In the genomic region with DNA sequence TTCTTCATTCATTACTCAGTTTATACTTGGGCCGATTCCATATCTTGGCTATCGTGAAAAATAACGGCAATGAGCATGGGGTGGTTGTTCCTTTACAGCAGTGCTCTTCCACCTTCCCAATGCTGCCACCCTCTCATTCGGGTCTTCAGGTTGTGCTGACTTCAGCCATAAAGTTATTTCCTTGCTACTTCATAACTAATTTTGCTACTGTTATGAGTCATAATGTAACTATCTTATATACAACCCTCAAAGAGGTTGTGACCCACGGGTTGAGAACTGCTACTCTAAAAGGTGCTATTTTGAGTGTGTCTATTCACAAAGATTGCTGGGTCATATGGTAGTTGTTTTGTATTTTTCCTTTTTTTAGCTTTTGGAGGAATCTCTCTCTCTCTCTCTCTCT, we compare ENCODE assay signal across 18 mouse cellular contexts.
"Had no signal": no experiment of that assay in that cellular context is flagged by ENCODE, and none has a peak within 500 bp of the region (broad histone marks: within the 10 kb centered on the region; RNA-seq: fewer than 3 reads in every experiment).

No protein-coding gene starts in this region.

- ATAC-seq: midbrain, embryonic 15.5 days had no signal

- H3K4me1 ChIP-seq: kidney, embryonic 15.5 days; midbrain, embryonic 12.5 days; midbrain, embryonic 15.5 days had no signal

- DNase-seq: kidney, adult 8-10 months; kidney, postnatal 10 days; kidney, postnatal 36 days; layer of hippocampus, postnatal 36 days; liver, embryonic 13.5 days; lung, adult 2 months; lung, postnatal 14 days; lung, postnatal 4 days; retina, postnatal 1 day; thymus, adult 2 months; thymus, postnatal 36 days had no signal

- H3K36me3 ChIP-seq: midbrain, embryonic 12.5 days; midbrain, embryonic 15.5 days had no signal

- H3K27ac ChIP-seq: kidney, embryonic 15.5 days; left cerebral cortex, adult 2 months; liver, embryonic 13.5 days; midbrain, embryonic 12.5 days; midbrain, embryonic 15.5 days; neural tube, embryonic 13.5 days; stomach, postnatal 0 days had no signal

- H3K27me3 ChIP-seq: kidney, embryonic 15.5 days; liver, embryonic 13.5 days; midbrain, embryonic 12.5 days; midbrain, embryonic 15.5 days; neural tube, embryonic 13.5 days had no signal

- H3K4me3 ChIP-seq: kidney, embryonic 15.5 days; left cerebral cortex, adult 2 months; liver, embryonic 13.5 days; midbrain, embryonic 12.5 days; midbrain, embryonic 15.5 days; myocyte; neural tube, embryonic 13.5 days had no signal
